Mouse (Mus musculus) urinary bladder, postnatal 36 days (tissue): ENCODE measurements around the gene Cmtr1.

Experiments
- DNase-seq, 2 experiments: peaks; one replicate each; pipeline ENCODE4 v3.0.0; 2022; ENCODE audit warnings: low spot score in 2 of 2, mixed read lengths in 1 of 2

Cmtr1 gene

DNA sequence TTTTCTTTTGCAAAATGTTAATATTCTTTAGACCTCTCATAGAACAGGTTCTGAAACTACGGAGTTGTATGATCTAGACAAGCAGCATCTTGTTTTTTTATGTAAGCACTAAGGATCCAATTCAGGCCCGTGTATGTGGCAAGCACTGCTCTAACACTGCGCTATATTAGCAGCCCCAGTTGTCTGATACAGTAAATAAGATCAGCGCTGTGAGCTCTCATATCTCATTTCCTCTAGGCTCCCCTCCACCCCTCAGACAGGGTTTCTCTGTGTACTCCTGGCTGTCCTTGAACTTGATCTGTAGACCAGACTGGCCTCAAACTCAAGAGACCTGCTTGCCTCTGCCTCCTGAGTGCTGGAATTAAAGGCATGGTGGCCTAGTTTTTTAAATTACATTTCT, 8.6 kb downstream of the Cmtr1 start:
- DNase-seq, result no peak

- no peak for DNase-seq
Observed at GRCm38 (mm10) chr17:29669936-29670335, 9.5 kb downstream of the Cmtr1 start.

DNA sequence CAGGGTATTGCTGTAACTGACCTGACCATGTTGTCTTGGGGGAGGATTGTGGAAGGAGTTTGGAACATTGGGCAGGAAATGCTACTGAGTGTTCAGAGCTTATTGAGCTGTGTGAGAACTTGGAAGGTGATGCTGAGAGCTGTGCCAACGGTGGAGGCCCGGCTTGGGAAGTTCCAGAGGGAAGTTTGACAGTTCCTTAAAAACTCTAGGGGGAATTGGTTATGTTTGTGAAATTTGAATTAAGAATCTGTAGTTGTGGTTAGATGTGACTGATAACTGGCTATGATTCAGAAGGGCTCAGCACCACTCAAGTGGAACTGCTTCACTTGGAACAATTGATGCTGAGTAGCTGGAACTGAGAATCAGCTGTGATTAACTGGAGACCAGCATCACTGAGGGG, 10.6 kb downstream of the Cmtr1 start:
- DNase-seq, result no peak

DNA sequence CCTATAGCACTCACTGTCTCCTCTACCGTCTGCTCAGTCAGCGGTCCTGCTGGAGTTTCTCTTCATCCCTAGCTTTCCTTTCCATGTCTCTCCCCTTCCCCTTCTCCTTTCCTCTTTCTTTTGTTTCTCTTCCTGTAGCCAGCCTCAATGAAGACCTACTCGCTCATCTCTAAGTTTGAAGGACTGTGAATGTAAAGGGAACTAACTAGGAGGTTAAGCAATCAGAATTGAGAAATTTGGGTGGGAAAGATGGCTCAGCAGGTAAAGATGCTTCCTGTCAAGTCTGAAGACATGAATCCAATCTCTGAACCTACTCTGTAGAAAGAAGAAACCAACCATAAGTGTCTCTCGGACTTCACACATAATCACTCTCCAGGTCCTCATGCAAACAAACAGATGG, 12.9 kb downstream of the Cmtr1 start:
- DNase-seq, result no peak

GRCm38 (mm10) chr17:29678526-29678925, 18.1 kb downstream of the Cmtr1 start:
- DNase-seq, result no peak

- DNase-seq, result no peak
Observed at GRCm38 (mm10) chr17:29679038-29679767, 18.8 kb downstream of the Cmtr1 start.

- no peak for DNase-seq
Observed at GRCm38 (mm10) chr17:29680174-29680573, 19.8 kb downstream of the Cmtr1 start.

GRCm38 (mm10) chr17:29680921-29681320, 20.5 kb downstream of the Cmtr1 start:
- no peak for DNase-seq

DNA sequence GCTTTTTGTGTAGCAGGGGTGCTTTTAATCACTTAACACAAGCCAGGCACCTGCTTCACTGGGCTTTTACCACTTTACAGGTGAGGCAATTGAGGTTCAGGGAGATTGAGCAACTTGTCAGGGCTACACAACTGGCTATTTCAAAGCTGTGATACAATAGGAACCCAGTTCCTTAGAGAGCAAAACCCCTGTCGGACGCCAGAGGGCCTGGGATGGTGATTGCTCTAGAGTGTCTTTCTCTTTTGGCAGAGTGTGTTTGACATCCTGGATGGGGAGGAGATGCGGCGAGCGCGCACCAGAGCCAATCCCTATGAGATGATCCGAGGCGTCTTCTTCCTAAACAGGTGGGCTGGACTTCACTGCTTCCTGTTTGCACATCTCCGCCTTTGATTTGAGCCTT, 21.3 kb downstream of the Cmtr1 start:
- DNase-seq, result no peak

DNA sequence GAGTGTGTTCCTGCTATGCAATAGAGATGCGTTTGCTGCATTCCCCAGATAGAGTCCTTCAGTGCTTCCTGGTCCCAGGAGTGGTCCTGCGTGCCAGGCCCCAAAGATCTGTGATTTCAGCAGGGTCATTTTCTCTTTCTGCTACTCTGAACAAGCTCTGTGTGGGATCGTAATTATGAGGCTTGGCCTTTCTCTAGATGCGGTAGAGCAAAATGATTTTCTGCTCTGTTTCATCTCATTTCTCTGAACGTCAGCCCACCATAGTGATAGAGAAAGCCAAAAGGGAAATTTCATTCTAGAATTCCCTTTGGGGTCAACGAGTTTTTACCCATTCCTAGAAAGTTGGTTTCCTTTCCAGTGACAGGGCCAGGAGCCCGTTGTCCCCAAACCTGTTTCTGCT, 21.9 kb downstream of the Cmtr1 start:
- no peak for DNase-seq

- no peak for DNase-seq
Observed at GRCm38 (mm10) chr17:29683127-29683526, 22.7 kb downstream of the Cmtr1 start.

- no peak for DNase-seq
Observed at GRCm38 (mm10) chr17:29684275-29684674, 23.9 kb downstream of the Cmtr1 start.

DNA sequence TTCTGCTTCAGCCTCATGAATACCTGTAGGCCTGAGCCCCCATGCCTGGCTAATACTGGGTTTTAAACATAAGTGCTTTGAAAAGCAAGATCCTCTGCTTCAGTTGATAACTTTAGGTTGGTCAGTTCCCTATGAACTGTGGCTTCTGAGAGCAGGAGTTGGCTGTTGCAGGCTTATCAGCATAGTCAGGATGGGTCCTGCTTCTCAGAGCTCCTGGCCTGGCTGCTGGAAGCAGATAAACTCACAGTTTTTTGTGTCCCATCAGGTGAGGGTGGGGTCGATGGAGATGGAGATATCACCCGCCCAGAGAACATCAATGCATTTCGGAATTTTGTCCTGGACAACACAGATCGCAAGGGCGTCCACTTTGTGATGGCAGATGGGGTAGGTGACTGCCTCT, 26.4 kb downstream of the Cmtr1 start:
- DNase-seq, result no peak

DNA sequence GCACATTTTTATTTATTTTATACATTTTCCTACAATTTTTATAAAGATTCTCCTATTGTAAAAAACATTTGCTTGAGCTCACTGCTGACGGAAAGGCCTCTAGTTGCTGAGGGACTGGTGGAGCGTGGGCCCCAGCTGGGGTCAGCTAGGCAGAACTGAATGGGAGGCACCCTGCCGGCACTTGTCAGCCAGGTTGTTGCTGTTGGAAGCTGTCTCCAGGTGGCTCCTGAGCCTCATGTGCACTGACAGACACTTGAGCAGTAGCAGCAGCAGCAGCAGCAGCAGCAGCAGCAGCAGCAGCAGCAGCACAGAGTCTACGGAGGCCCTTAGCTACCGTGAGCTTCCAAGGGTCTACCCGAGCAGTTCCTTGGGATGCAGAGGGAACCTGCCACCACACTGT, 27.0 kb downstream of the Cmtr1 start:
- no peak for DNase-seq

DNA sequence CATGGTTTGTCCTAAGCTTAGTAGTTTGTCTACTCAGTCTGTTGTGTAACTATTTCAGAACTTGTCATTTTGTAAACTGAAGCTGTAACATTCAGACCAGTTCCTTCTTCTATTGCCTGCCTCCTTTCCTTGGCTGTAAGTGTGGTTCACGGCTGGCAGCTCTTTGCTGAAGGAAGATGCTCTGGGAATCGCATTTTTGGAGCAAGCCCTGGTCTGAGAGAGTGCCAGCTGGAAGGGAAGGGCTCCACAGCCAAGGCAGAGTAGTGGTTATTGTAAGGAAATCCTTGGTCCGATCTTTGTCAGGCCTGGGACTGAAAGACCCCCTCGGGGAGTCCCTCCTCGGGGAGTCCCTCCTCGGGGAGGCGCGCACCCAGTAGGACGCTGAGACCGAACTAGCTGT, 28.2 kb downstream of the Cmtr1 start:
- no peak for DNase-seq

DNA sequence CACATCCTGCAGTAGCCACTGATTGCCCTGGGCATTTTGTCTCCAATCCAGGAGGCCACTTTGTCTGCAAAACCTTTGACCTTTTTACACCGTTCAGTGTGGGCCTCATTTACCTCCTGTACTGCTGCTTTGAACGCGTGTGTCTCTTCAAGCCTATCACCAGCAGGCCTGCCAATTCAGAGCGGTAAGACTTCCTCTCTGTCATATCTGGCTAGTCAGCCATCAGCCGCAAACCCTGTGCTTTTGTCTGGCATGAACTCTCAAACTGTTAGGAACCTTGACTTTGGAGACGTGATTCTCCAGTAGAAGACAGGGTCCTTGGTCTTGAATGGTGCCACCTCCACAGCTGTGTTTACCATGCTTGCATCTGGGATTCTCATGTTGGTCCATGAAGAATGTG, 29.9 kb downstream of the Cmtr1 start:
- no peak for DNase-seq

DNA sequence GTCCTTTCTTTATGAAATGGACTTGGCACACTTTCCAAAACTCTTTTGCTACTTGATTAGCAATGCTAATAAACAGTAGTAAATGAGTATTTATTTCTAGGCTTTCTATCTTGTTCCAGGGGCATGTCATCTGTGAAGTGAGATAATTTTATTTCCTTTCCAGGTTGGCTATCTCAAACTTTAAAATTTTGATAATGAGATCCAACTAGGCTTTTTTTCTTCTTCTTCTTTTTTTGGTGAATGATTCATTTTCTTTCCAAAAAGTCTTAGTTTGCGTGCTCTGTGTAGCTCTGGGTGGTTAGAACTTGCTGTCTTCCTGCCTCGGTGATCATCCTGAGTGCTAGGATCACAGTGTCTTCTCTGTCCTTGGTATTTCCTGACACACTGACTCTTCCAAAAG, 32.4 kb downstream of the Cmtr1 start:
- no peak for DNase-seq

- DNase-seq, result no peak
Observed at GRCm38 (mm10) chr17:29693571-29693970, 33.2 kb downstream of the Cmtr1 start.

DNA sequence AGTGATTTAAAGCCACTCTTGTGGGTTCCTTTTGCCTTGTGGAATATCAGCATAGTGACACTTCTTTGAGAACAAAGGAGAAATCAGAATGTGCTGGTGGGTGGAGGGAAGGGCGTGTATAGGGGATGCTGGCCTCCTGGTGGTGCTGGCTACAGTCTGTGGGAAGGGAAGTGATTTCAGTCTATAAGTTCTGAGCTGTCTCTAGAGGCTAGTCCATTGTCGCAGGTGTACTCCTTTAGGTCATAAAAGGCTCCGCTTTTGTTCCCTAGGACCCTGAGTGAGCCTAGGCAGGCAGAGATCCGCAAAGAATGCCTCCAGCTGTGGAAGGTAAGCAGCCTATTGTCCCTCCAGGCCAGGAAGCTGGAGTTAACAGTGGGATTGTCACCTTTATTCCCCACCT, 34.1 kb downstream of the Cmtr1 start:
- DNase-seq, result no peak

GRCm38 (mm10) chr17:29696940-29697339, 36.5 kb downstream of the Cmtr1 start:
- DNase-seq, result no peak

DNA sequence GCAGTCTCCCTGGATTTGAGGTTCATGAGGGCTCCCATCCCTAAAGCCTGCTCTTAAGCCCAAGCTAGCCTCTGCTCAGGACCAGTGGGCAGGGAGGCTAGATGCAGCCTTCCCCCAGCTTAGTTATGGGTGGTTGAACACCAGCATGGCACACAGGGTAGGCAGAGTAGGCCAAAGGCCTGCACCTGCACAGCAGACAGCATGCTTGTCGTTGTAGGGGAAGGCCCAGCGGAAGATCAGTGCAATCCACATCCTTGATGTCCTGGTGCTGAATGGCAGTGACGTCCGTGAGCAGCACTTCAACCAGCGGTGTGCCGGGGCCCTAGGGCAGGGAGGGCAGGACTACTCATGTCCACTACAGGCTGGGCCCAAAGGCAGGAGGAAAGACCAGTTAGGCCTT, 38.0 kb downstream of the Cmtr1 start:
- DNase-seq, result no peak

- DNase-seq, result no peak
Observed at GRCm38 (mm10) chr17:29700573-29700972, 40.2 kb downstream of the Cmtr1 start.

DNA sequence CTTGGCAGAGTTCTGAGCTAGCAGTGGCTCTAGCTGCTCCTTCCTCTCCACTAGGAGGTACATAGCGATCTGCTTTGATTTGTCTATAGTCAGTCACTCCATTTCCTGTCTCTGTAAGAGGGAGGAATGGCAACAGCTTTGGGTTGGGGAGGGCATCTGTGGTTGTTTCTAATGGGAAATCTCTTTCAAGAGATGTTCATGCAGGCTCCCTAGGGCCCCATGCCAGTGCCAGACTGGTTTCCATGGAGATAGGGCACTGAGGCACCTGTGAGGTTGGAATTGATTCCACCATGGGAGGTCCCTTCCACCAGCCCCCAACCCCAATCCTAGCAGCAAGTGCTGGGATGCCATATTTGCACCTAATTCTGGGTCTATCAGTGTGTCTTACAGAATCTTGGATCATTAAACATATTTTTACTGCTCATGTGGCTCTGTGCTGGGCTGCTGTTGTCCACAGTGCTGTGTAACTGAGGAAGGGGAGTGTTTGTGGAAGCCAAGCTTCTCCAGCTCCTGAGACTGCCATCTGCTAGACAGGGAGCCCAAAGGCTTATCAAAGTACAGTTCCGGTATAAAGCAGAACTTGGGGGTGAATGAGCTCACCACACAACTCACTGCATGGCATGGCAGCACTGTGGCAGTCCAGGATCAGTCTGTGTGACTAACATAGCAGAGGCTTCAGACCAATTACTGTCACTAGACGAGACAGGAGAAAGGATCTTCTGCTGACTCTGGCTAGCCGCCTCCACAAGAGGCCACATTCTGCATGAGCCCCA, 42.7 kb downstream of the Cmtr1 start:
- no peak for DNase-seq
